Mouse (Mus musculus): ENCODE data around the gene Disc1. TPM values are rescaled to one million over a fixed set of nuclear protein-coding genes. Genes with fewer than 3 reads are reported as not detected.

Gene Disc1
- total and polyA plus RNA-seq, 3 experiments = not detected

DNA sequence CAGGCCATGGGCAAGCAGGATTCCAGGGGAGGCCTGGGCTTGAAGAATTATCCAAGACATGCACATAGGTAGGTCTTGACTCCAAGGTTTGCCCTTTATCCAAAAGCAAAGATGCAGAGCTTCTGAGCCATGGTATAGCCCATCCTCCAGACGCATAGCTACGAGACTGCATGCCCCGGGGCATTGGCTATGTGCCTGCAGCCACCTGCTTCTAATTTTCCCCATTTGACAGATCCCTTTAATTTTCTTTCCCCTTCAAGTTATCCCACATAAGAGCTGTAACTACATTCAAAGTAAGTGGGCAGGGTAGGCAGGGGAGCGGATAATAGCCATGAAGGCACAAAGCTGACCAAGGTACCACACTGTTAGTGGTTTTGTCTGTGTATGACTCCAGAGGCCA lies 225.9 kb downstream of the Disc1 start:
- H3K4me3 ChIP-seq (replicated peaks in 1 of 3; ENCODE audit: low read depth in 2 of 3, low read length in 2 of 3, poor library complexity in 1 of 3) = no peak overlapping the region
- in situ Hi-C loops (cut with MboI; ENCODE audit: low pct_ligation_motif_present, low pct_unique_long_range_greater_than_20kb, low sequenced_read_pairs) = no loop called here
- peaks cover 3% of the 10 kb centered on the region for H3K9me3 ChIP-seq (replicated peaks; ENCODE audit: low read length)
- H3K27me3 ChIP-seq (replicated peaks) = peaks cover 11% of the 10 kb centered on the region
- no peaks in the 10 kb centered on the region for H3K79me2 ChIP-seq (replicated peaks; ENCODE audit: control insufficient read depth, extremely low read depth, insufficient read depth, poor library complexity, severe bottlenecking)
- H3K36me3 ChIP-seq (replicated peaks in 1 of 2; ENCODE audit: control insufficient read depth in 1 of 2, insufficient read depth in 1 of 2, low read length in 1 of 2) = no peaks in the 10 kb centered on the region
- peaks cover 0 to 13% of the 10 kb centered on the region in 2 experiments; a peak in 2 of 4 replicates for H3K4me1 ChIP-seq (ENCODE audit: control insufficient read depth in 1 of 2, insufficient read depth in 2 of 2)
- H3K4me2 ChIP-seq (ENCODE audit: insufficient read depth, low read depth, poor library complexity, severe bottlenecking) = no peak overlapping the region
- no peak for DNase-seq (ENCODE audit: extremely low read depth)
- no peak overlapping the region for H3K27ac ChIP-seq (ENCODE audit: insufficient read depth, low read depth)
- dilution Hi-C loops (cut with MboI; ENCODE audit: extremely low pct_ligation_motif_present, extremely low pct_unique_long_range_greater_than_20kb, low sequenced_read_pairs) = no loop called here
- no peak for TF ChIP-seq SIN3A (IDR thresholded peaks at IDR 0.05; ENCODE audit: low read length)
- TF ChIP-seq PAX5 (IDR thresholded peaks at IDR 0.05; ENCODE audit: low read length) = no peak
- no peak for TF ChIP-seq CHD1 (IDR thresholded peaks at IDR 0.05; ENCODE audit: low read depth, low read length)
- TF ChIP-seq USF2 (conservative IDR thresholded peaks at IDR 0.05; ENCODE audit: low read depth, low read length) = no peak
- TF ChIP-seq KAT2A (IDR thresholded peaks at IDR 0.05; ENCODE audit: insufficient replicate concordance, low read length) = no peak
- no peak for TF ChIP-seq NRF1 (IDR thresholded peaks at IDR 0.05; ENCODE audit: low read depth, low read length)
- no peak for TF ChIP-seq RCOR1 (conservative IDR thresholded peaks at IDR 0.05; ENCODE audit: low read depth, low read length)
- TF ChIP-seq MXI1 (IDR thresholded peaks at IDR 0.05; ENCODE audit: low read depth, low read length) = no peak
- TF ChIP-seq TCF12 (IDR thresholded peaks at IDR 0.05; ENCODE audit: low read depth, low read length) = no peak
- TF ChIP-seq IRF4 (IDR thresholded peaks at IDR 0.05; ENCODE audit: low read depth, low read length) = no peak
- TF ChIP-seq POLR2AphosphoS2 (IDR thresholded peaks at IDR 0.05; ENCODE audit: low read depth, low read length) = no peak
- no peak for TF ChIP-seq BHLHE40 (IDR thresholded peaks at IDR 0.05; ENCODE audit: low read depth, low read length)
- no peak for TF ChIP-seq CHD2 (IDR thresholded peaks at IDR 0.05; ENCODE audit: low read length)
- no peak for TF ChIP-seq HCFC1 (IDR thresholded peaks at IDR 0.05; ENCODE audit: low read depth, low read length)
- TF ChIP-seq UBTF (IDR thresholded peaks at IDR 0.05; ENCODE audit: low read depth, low read length) = no peak
- TF ChIP-seq SMC3 (IDR thresholded peaks at IDR 0.05; ENCODE audit: low read depth, low read length) = no peak
- TF ChIP-seq GABPA (IDR thresholded peaks at IDR 0.05; ENCODE audit: insufficient replicate concordance, low read depth, low read length) = no peak
- no peak overlapping the region for H3K9ac ChIP-seq (ENCODE audit: insufficient read depth, low read depth)

DNA sequence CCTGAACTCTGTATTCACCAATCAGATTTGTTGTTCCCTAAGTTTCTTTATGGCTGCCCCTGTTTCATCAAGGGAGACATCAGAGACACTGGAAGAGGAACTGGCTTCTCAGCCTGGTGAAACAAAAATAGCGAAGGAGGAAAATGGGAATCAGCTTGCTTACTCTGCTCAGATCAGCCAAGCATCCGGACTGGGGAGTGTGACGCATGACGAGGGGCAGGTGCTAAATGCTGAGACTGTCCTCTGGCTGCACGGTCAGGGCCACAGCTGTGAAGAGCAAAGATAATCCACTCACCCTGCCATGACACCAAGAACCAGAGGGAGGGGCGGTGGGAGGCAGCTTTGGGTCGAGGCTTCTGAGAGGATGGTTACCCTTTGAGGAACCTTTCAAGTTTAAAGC lies 228.5 kb downstream of the Disc1 start:
- Histone ChIP-seq H3K27ac (ENCODE audit: insufficient read depth, low read depth) (no peak overlapping the region), H3K79me2 (replicated peaks; ENCODE audit: control insufficient read depth, extremely low read depth, insufficient read depth, poor library complexity, severe bottlenecking) (no peaks in the 10 kb centered on the region), H3K4me3 (replicated peaks in 1 of 3; ENCODE audit: low read depth in 2 of 3, low read length in 2 of 3, poor library complexity in 1 of 3) (no peak overlapping the region), H3K4me1 (ENCODE audit: control insufficient read depth in 1 of 2, insufficient read depth in 2 of 2) (peaks cover 8 to 28% of the 10 kb centered on the region in 2 experiments; a peak in 3 of 4 replicates), H3K9ac (ENCODE audit: insufficient read depth, low read depth) (no peak overlapping the region), H3K27me3 (replicated peaks) (peaks cover 8% of the 10 kb centered on the region), H3K4me2 (ENCODE audit: insufficient read depth, low read depth, poor library complexity, severe bottlenecking) (no peak overlapping the region), H3K36me3 (replicated peaks in 1 of 2; ENCODE audit: control insufficient read depth in 1 of 2, insufficient read depth in 1 of 2, low read length in 1 of 2) (no peaks in the 10 kb centered on the region), H3K9me3 (replicated peaks; ENCODE audit: low read length) (no peaks in the 10 kb centered on the region)
- dilution Hi-C loops (cut with MboI; ENCODE audit: extremely low pct_ligation_motif_present, extremely low pct_unique_long_range_greater_than_20kb, low sequenced_read_pairs) (no loop called here), in situ Hi-C loops (cut with MboI; ENCODE audit: low pct_ligation_motif_present, low pct_unique_long_range_greater_than_20kb, low sequenced_read_pairs) (no loop called here)
- no peak for DNase-seq (ENCODE audit: extremely low read depth)
- TF ChIP-seq SMC3 (IDR thresholded peaks at IDR 0.05; ENCODE audit: low read depth, low read length) (no peak), NRF1 (IDR thresholded peaks at IDR 0.05; ENCODE audit: low read depth, low read length) (no peak), SIN3A (IDR thresholded peaks at IDR 0.05; ENCODE audit: low read length) (no peak), MYC (IDR thresholded peaks at IDR 0.05; ENCODE audit: low read depth, low read length) (no peak), MAX (IDR thresholded peaks at IDR 0.05; ENCODE audit: low read length) (no peak), GABPA (IDR thresholded peaks at IDR 0.05; ENCODE audit: insufficient replicate concordance, low read depth, low read length) (no peak), POLR2A (IDR thresholded peaks at IDR 0.05; ENCODE audit: low read depth, low read length) (no peak), UBTF (IDR thresholded peaks at IDR 0.05; ENCODE audit: low read depth, low read length) (no peak), CHD1 (IDR thresholded peaks at IDR 0.05; ENCODE audit: low read depth, low read length) (no peak), RCOR1 (conservative IDR thresholded peaks at IDR 0.05; ENCODE audit: low read depth, low read length) (no peak), ZNF384 (IDR thresholded peaks at IDR 0.05; ENCODE audit: low read depth, low read length) (no peak), USF2 (conservative IDR thresholded peaks at IDR 0.05; ENCODE audit: low read depth, low read length) (no peak), E2F4 (IDR thresholded peaks at IDR 0.05; ENCODE audit: insufficient replicate concordance, low read depth, low read length) (no peak)
